Mouse (Mus musculus) left cerebral cortex, postnatal 4 days (tissue): ENCODE data around the gene Selenon. TPM values are rescaled to one million over a fixed set of nuclear protein-coding genes. Genes with fewer than 3 reads are reported as not detected.

Experiments used
- DNase-seq: peaks from one replicate; pipeline ENCODE4 v3.0.0-alpha.2; 2022
- intact Hi-C: fragments of 180-260 bp; cut with DNase I; formaldehyde crosslinking; loops from one replicate; pipeline ENCODE4 v1.15.1; 2025
- total RNA-seq, 2 experiments: library from RNA; stranded (reverse); gene quantifications; 2 replicates each; pipeline ENCODE4 v1.2.3; 2021

Gene Selenon
- total RNA-seq, 2 experiments from 2014 or later: 30.2 to 30.4 TPM

GRCm38 (mm10) chr4:134548169-134548938, 3.6 kb downstream of the Selenon start:
- intact Hi-C loops: loop anchor here (5.0 kb wide), 1 partner anchor 164 kb away; no protein-coding TSS in a partner anchor
- no peak for DNase-seq

DNA sequence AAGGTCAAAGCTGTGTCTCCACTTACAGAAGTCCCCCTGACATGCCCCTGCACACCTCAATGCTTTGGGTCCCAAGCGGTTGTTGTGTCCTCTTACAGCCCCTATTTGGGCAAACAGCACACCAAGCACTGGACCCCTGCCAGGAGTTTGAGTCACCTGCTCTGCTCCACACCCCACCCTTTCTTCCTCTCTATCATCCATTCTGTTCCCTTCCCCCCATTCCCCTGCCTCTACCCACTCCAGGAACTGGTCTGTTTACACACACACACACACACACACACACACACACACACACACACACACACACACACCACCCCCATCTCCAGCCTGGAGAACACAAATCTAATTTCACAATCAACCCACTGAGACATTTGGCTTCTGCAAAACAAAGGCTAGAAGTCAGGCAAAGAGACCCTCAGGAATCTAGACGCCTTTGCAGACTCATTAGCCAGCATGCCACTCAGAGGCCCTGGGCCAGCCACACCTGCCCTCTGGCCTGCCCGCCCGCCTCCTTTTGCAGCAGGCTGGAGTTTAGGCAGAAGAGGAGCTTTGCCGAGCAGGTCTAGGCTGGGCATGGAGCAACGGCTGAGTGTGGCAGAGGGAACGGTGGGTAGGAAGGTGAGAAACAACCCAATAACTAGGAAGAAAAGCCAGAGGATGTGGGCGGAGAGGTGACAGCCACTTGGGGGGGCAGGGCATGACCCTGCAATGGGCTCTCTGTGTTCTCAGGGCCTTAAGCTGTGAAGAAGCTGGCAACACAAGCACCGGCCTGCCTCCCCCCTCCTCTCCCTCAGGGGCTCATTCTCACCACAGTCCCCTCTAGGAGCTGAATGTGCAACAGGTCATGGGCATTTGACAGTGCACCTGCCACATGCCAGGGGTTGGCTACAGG, 4.9 kb downstream of the Selenon start:
- intact Hi-C loops: loop anchor here (5.0 kb wide), 1 partner anchor 165 kb away; no protein-coding TSS in a partner anchor
- no peak for DNase-seq

- intact Hi-C loops: no loop called here
- peak; percentile 93 for DNase-seq
Observed at GRCm38 (mm10) chr4:134543261-134543660, 8.7 kb downstream of the Selenon start.

- intact Hi-C loops: no loop called here
- DNase-seq: no peak
Observed at GRCm38 (mm10) chr4:134542726-134543125, 9.2 kb downstream of the Selenon start.

GRCm38 (mm10) chr4:134538997-134539580, 12.9 kb downstream of the Selenon start:
- intact Hi-C loops: loop anchor here (5.0 kb wide), 1 partner anchor 253 kb away; no protein-coding TSS in a partner anchor
- peak; percentile 50 for DNase-seq

DNA sequence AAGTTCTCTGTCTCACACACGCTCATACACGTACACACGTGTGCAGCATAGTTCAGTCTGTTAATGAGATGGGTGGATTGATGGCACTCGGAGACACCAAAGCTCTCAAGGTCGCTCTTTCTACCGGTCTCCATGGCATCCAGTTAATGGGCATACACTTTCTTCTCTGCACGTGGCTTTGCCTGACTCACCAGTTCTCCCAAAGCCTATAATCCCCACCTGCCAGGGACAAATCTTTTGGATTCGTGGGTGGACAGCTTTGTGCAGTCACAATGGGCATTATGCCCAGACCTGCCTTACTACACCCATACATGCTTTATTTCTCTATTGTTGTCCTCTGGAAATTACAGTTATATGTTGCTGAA, 16.2 kb downstream of the Selenon start:
- DNase-seq: no peak
- intact Hi-C loops: loop anchor here (5.0 kb wide), 1 partner anchor 257 kb away; no protein-coding TSS in a partner anchor

DNA sequence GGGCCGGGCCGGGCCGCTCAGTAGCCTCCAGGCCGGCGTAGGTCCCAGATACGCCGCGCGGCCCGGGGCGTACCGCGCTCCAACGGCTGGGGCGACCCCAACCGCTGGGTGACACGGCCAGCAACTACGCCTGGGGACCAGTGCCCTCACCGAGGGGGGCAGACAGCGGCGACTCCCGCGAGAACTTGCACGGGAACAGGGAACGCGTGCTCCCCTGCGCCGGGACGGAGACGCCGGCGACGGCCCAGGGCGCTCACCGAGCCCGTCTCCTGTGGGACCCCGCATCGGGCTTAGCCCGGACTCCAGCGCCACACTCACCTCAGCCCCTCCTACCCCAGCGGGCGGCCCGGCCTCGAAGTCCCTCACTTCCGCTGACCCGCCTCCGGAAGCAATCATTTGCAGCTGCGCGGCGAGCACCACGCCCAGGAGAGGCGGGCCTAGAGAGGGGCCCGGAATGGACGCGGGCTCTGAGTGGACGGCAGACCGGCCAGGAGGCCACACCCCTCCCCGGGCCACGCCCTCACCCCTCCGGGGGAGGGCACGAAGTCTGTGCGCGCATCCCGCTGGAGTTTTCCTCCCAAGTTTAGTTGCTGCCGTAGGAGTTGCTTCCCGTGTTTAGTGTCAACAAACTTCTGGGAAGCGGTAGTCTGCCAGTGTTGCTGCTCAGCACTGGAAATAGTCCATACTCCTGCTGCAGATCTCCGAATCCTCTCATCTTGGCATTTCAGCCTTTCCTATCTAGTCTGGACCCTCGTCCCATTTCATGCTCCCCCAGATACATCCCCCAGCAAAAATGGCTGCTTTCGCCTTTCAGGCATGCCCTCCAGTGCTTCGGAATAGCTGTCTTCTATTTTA, 16.8 kb downstream of the Selenon start, which contains the start of gene Mtfr1l:
Gene Mtfr1l (minus strand): TSS at position 456 of the 855 bp plus-strand sequence.
- intact Hi-C loops: loop anchor here (5.0 kb wide), 1 partner anchor 257 kb away; no protein-coding TSS in a partner anchor
- DNase-seq: peak; percentile 98

DNA sequence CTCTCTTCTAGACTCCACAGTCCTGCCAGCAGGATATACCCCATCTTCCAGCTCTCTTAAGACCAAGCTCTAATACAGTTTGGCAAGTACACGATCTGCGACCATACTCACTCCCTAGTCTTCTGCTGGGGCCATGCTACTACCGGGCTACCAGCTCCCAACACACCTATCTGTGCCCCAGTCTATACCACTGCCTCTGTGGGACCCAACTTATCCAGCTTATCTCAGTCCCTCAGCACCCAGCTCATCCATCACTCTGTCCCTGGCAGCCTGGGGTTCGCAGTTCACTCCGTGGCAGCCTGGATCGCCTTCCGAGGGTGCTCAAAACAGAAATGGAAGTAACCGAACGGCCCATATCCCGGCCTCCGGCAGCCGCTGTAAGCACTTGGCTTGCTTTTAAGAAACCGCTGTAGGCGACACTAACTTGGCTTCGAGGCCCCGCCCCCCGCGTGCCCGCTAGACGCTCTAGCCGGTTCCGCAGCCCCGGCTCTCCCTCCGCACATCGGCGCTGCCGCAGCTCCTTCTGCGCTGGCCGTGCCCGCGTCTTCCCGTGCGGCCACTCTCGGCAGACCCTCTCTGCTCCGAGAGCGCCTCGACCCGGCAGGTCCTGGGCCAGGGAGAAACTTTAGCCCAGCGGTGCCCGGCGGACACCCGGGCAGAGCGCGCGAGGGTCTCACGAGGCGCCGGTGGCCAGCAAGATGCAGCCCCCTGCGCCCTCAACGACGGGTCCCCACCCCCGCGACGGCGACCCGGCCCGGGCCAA, 17.7 kb downstream of the Selenon start:
- DNase-seq: peak; percentile 56
- intact Hi-C loops: no loop called here

DNA sequence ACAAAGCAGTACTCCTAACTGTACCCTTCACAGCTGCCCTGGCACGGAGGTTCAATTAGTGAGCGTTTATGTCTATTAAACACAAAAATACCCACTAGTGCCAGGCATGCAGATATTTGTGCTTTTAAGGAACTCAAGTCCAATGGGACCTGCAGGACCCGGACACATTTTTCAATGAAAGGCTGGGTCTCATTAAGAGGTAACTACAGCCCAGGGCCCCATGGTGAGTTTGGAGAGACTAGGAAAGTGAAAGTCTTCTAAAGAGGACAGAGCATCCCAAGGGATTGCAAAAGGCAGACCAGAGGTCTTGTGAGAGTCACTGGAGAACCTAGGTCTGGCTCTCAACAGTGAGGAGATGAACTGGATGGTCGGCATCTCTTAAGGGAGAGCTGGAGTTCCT, 18.5 kb downstream of the Selenon start:
- intact Hi-C loops: no loop called here

GRCm38 (mm10) chr4:134532928-134533327, 19.0 kb downstream of the Selenon start:
- intact Hi-C loops: no loop called here
- DNase-seq: no peak

More for the DNA sequence above, 18.5 kb downstream of the Selenon start:
- no peak for DNase-seq

DNA sequence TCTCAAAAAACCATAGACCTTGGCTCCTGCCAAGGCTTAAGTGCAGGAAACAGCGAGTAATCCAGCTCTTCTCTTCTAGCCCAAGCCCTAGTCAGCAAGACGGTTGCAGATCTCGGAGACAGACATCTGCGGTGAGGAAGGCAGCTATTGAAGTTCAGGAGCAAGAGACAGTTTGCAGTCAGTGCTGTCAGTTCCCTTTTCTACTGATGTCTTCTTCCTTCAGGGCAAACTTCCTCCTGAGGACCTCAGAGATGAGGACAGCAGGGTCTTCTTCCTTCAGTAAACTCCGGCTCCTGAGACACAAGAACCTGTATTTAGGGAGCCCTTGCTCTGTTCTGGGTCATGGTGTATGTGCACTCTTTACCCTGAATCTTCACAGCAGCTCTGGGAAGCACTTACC, 25.7 kb downstream of the Selenon start:
- intact Hi-C loops: no loop called here

DNA sequence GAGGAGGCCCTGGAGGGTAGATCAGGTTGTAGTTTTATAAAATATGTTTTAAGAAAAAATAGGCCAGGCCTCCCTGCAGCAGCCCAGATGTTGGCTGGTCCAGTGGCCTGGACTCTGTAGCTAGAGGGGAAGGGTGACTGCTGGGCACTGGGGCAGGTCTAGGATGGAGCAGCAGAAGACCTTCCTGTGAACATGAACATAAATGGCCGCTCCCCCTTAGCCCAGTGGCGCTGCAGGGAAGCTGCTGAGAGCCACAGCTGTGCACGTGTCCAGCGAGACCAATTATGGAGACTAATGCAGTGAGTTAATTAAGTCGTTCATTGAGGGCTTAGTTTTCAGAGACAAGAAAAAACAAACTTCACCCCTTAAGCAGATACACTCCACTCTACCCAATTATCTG, 26.2 kb downstream of the Selenon start:
- intact Hi-C loops: no loop called here
- no peak for DNase-seq

More for the DNA sequence above, 25.7 kb downstream of the Selenon start:
- no peak for DNase-seq

GRCm38 (mm10) chr4:134523447-134523846, 28.5 kb downstream of the Selenon start:
- intact Hi-C loops: no loop called here
- no peak for DNase-seq

GRCm38 (mm10) chr4:134519281-134519680, 32.7 kb downstream of the Selenon start:
- DNase-seq: no peak
- intact Hi-C loops: no loop called here

- no peak for DNase-seq
- intact Hi-C loops: no loop called here
Observed at GRCm38 (mm10) chr4:134518541-134518940, 33.4 kb downstream of the Selenon start.

- DNase-seq: no peak
- intact Hi-C loops: no loop called here
Observed at GRCm38 (mm10) chr4:134517719-134518118, 34.2 kb downstream of the Selenon start.

GRCm38 (mm10) chr4:134516981-134517380, 35.0 kb downstream of the Selenon start:
- intact Hi-C loops: no loop called here
- no peak for DNase-seq

GRCm38 (mm10) chr4:134515614-134516013, 36.4 kb downstream of the Selenon start:
- intact Hi-C loops: no loop called here
- no peak for DNase-seq

- DNase-seq: no peak
- intact Hi-C loops: no loop called here
Observed at GRCm38 (mm10) chr4:134514309-134514930, 37.5 kb downstream of the Selenon start.
